Mouse (Mus musculus) 3134 (cell line): ENCODE data around the gene Ttyh2.

Source experiments
- DNase-seq: peaks from one replicate; pipeline ENCODE4 v3.0.0-alpha.2; 2011; ENCODE audit warnings: low spot score; ENCODE audit not compliant: insufficient read length; ENCODE audit errors: extremely low read depth

Gene Ttyh2

DNA sequence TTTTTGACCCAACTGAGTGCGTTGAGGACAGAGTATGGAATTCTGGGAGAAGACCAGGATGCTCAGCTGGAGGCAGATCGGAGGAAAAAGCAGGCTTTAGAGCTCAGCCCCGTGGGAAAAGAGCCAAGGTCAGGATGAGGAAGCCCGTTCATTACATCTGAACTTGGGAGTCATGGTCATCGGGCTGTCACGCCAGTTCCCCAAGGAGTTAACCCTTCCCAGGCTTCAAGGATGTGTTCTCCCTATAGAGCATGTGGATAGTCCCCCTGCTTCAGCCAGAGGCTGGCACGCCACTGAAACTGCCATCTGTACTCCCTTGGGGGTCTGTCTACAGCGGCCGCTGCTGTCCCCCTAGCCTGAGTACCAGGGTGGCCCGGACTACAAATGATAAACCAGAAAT, 5.1 kb downstream of the Ttyh2 start:
- no peak for DNase-seq

DNA sequence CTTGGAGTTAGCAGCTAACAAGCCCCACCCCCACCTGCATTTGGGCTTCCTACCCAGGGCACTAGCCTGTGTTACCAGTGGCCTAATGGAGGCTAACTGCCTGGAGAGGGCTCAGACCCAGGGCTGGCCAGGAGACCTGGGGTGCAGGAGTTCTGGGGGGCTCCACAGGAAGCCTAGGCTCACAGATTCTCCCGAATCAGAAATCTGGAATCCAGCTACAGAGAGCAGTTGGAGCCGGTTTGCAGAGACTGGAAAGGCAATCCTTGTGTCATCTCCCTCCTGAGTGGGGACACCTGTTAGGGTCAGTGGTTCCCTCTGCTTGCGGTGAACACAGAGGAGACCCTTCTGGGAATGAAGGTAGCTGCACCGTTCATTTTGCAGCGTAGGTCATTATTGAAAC, 5.8 kb downstream of the Ttyh2 start:
- no peak for DNase-seq

- DNase-seq = no peak
These were observed 7.2 kb downstream of the Ttyh2 start for GRCm38 (mm10) chr11:114682321-114682900.

DNA sequence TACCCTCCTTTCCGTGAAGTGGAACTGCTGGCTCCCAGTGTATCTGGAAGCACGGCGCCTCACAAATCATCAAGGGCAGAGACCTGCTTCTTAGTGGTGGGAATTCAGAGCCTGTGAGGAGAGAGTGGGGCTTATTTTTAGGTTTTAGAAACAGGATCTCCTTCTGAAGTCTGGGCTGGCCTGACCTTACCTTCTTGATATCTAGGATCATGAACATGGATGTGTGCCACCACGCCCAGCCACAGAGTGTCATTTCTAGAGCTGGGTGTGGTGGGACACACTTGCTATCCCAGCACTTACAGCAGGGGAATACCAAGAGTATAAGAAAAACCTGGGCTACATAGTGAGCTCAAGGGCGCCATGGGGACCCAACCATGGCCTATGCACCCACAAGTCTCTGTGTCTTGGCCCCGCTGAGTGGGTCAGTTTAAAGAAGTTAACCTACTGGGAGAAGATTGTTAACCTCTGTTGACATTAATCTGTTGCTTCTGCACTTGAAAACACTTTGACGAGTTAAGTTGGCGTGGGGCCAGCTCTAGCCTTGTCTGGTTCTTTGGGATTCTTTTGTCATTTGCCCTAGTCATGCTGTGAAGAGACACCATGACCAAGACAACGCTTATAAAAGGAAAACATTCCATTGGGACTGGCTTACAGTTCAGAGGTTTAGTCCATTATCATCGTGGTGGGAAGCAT, 7.9 kb downstream of the Ttyh2 start:
- no peak for DNase-seq

DNA sequence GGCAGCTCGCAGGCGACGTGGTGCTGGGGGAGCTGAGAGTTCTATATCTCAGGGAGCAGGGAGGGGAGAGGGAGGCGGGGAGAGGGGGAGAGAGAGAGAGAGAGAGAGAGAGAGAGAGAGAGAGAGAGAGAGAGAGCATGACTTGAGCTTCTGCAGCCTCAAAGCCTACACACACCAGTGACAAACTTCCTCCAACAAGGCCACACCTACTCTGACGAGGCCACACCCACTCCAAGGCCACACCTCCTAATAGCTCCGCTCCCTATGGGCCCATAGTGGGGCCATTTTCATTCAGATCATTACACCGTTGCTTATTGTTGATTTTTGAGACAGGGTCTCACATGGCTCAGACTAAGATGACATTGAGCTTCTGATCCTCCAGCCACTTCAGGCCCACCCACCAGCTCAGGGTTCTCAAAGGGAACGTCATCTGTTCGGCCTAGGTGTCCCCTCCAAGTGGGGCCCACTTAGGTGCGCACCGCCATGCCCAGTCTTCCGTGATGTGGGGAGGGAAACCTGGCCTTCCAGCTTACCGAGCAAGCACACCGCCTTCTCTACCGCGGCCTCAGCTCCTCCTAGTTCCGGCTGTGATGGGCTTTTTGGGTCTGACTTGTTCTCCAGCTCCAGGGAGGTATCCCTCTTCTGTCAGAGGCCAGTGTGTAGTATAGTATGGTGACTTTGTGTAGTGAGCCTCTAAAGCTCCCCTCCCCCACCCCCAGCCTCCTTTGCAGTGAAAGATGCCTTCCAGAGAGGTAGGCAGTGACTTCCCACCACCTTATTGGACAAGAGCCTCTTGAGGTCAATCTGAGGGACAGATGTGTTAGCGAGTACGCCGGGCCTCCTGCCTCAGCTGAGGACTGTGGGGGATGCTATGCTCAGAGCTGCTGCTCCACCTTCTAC, 8.7 kb downstream of the Ttyh2 start:
- DNase-seq = no peak

GRCm38 (mm10) chr11:114684627-114685373, 9.6 kb downstream of the Ttyh2 start:
- no peak for DNase-seq

DNA sequence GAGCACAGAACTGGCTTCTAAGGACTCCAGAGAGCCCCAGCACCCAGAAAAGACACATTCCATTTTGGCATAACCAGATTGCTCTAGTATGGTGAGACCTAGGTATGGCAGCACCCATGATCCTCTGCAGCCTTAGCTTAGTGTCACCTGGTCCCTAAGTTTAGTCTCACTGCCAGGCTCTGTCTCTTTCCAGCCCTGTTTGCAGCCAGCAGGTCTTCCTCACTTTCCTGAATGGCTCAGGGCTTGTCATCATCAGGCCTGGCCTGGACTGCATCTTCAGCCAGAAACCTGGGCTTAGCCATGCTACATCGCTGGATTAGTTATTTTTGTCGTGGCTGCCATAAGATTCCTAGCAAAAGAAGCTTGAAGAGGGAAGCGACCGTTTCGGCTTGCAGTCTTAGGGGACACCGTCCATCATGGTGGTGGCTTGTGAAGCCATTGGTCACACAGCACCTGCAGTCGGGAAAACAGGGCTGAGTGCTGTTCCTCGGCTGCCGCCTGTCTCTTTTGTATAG, 10.4 kb downstream of the Ttyh2 start:
- no peak for DNase-seq

DNA sequence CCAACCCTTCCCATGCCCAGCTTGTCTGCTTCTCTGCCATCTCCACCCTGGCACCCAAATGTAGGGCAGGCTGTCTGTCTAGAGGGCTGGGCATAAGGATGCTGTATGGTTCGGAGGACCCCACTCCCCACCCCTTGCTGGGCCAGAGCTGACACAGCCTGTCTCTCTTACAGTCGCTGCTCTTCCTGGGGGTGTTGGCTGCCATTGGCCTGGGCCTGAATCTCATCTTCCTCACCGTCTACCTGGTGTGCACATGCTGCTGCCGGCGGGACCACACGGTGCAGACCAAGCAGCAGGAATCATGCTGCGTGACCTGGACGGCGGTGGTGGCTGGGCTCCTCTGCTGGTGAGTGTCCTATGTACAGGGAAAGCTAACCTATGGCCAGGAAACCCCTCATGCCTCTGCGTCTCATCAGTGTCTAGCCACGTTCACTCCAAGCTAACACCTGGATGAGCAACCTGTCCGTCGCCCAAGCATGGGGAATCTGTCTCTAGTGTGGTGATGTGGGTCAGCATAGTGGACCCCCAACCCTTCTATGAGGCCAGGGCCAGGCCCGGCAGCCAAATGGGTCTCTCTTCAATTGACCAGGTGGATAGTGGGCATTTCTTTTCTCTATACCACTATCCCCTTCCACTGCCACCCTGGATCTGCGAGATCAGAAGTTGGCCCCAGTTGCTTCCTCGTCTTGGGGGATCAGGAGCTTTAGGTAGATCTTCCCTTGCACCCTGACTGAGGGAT, 11.2 kb downstream of the Ttyh2 start:
- no peak for DNase-seq

- peak; percentile 52 for DNase-seq
These were observed 12.4 kb downstream of the Ttyh2 start for GRCm38 (mm10) chr11:114687574-114688188.

DNA sequence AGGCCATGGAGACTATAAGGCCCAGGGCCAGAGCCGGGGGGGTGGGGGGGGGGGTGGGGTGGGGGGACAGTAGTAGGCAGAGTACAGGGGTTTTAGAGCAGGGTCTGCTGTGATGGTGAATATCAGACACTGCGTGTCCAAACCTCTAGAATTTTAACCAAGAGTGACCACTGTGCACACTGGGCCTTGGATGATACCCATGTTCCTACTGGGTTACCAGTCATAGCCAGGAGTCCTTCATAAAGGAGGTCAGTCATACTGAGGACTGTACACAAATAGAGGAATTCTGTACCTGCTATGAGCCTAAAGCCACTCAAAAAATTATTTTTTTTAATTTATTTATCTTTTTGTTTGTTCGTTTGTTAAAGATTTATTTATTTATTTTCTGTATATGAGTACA, 13.5 kb downstream of the Ttyh2 start:
- DNase-seq = no peak

DNA sequence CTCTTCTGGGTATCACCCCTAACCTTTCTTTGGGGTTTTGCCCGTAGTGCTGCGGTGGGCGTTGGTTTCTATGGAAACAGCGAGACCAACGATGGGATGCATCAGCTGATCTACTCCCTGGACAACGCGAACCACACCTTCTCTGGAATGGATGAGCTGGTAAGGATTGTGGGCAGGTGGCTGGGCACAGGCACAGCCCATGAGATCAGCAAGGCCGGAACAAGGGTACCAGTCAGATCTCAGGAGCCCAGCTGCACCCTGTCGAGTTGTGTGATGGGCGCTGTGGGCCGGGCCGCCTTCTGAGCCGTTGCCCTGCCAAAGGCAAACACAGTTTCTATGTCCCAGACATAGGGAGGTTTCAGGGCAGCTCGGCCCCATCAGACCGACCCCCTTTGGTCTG, 15.0 kb downstream of the Ttyh2 start:
- no peak for DNase-seq

DNA sequence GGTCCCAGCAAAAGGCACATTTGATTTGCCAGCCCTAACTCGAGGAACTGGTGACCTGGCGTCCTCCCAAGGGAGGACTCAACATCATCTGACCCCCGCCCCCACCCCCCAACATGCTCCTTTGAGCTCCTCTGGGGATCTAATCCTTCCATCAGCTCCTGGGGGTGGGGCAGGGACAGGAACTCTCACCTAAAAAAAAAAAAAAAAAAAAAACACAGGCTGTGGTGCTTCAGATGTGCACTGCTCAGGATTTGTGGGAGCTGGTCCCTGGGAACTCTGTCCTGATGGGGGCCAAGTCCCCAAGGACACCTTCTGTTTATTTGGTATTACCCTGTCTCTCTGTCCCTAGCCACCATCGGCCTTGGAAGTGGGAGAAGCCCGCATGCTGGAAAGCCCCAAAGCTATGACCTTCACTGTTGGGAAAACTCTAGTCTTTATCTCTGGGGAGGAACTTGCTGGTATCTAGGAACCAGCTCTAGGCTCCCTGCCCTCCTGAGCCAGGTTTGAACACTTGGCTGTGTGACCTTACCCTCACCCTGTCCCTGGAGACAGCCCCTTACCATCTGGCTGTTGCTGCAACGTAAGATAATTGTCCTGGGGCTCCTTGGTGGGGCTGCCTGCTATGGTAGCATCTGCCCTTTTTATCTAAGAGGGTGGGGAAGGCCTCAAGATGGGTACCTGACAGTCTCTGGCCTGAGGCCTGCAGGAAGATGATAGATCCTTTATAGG, 16.4 kb downstream of the Ttyh2 start:
- DNase-seq = no peak

DNA sequence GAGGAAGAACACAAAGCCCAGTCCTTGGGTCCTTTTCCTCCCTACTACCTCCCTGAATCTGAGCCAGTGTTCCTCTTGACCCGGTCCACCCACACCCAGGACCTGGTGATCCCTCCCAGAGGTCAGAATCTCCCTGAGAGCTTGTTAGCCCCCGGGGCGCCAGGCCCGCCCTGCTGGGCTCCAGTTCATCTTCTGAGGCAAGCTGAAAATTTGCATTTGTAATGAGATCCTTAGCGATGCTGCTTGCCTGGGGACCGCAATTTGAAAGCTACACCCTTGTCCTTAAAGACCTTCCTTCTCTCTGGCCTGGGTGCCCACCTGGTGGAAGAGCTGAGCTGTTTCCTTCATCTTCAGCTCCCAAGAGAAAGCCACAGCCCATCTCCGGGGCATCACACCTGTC, 17.4 kb downstream of the Ttyh2 start:
- no peak for DNase-seq

GRCm38 (mm10) chr11:114693456-114693855, 18.2 kb downstream of the Ttyh2 start:
- DNase-seq = no peak

GRCm38 (mm10) chr11:114694451-114694850, 19.2 kb downstream of the Ttyh2 start:
- DNase-seq = peak; percentile 51

DNA sequence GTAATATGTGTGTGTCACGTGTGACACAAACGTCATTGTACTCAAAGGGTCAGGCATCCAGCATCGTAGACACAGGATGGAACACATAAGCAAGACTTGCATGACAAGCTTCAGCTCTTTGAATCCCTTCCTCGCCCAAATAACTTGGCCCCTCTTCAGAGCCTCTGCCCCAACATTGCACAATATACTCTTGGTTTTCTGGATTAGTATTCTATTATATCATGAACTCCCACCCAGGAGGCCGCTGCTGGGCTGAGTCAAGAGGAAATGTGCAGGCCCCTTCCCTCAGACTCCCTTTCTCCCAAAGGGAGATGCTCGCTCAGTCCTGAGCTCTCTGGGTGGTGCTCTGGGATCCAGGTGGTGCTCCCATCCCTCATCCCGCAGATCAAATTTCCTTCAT, 23.3 kb downstream of the Ttyh2 start:
- no peak for DNase-seq

DNA sequence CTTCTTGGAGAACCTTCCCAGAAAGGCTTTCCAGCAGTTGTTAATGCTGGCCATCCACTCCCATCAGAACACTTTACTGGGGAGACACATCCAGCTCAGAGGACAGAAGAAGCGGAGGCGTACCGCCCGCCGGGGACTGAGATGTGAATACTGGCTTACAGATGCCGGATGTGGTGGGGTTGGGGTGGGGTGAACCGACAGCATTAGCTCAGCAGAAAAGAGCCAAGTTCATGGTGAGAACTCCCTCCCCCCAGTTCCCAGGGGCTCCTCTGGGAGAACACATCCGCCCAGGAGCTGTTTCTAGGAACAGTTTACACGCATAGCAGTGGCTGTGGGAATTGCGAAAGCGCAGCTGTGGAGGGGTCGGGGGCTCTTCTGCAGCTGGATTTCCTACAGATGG, 24.3 kb downstream of the Ttyh2 start:
- no peak for DNase-seq

DNA sequence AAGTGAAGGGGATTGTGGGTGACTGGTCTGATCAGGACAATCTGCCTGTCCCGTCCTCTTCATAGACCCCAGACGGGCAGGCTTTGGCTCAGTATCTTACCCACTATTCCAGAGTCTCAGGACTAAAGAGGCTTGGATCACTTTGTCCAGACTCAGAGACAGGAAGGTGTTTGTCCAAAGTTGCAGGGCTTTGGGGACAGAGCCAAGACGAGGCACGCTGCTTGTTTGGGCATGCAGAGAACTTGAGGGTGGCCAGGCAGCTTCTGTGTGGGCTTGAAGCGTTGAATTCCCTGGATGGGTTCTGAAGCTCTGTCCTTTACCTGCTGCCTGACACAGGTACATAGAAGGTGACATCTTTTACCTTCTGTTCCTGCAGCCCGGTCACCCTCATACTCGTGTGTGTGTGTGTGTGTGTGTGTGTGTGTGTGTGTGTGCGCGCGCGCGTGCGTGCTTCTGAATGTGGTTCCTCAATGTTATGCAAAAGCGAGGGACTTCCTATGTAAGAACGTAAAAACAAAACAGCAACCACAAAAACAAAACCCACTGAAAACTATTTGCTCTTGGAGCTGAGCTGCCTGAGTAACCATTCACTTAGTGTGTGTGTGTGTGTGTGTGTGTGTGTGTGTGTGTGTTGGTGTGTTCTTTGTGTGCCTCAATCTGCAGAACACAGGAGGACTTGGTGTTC, 27.2 kb downstream of the Ttyh2 start:
- no peak for DNase-seq

DNA sequence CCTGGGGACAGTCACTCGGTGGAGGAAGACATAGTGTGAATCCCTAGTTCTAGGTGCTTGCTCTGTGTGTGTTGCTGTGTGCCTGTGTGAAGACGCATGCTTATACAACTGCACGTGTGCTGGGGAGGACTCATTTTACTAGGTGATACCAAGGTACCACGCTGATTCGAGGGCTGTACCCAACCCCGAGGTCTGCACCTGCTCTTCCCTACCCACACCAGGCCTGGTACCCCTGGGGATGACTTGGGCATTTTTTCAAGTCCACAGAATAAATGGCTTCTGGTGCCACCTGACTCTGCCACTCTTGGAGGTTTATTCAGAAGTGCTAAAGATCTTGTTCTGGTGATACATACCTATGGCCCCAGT, 27.7 kb downstream of the Ttyh2 start:
- DNase-seq = no peak
